Mouse (Mus musculus) heart, embryonic 14.5 days (tissue): ENCODE measurements at regions not wholly inside any gene's neighbourhood (a gene's known extent, or its start where the extent isn't known, plus 50 kb on each side); places are given as distances from the start of the nearest gene placed in this dataset.

Experiments used
- ATAC-seq: fragments of 200-750 bp; cut with Nextera tagmentation; 2 replicates; pipeline ENCODE4 v1.8.0; 2017; ENCODE audit warnings: low read depth, moderate TSS enrichment; ENCODE audit not compliant: insufficient number of reproducible peaks, insufficient read depth, low FRiP score
- H3K27ac ChIP-seq, 2 experiments: fragments of 200-500 bp in 1 of 2; fragments of 300-500 bp in 1 of 2; sonication (generic) in 1 of 2; replicated peaks in 1 of 2; 2 replicates each; pipeline ENCODE4 v1.5.1; 2012 to 2014; ENCODE audit warnings: low read depth in 2 of 2, low read length in 2 of 2, control low read depth in 1 of 2, mild to moderate bottlenecking in 1 of 2, mixed read lengths in 1 of 2; ENCODE audit not compliant: control insufficient read depth in 1 of 2, insufficient read depth in 1 of 2
- H3K27me3 ChIP-seq: fragments of 300-500 bp; sonication (generic); 2 replicates; pipeline ENCODE4 v1.6.1; 2014; ENCODE audit warnings: mild to moderate bottlenecking, low read length, control low read depth; ENCODE audit not compliant: control insufficient read depth, insufficient read depth
- H3K36me3 ChIP-seq: fragments of 300-500 bp; sonication (generic); 2 replicates; pipeline ENCODE4 v1.6.1; 2014; ENCODE audit warnings: mild to moderate bottlenecking, control low read depth, low read length, mixed read lengths; ENCODE audit not compliant: control insufficient read depth, insufficient read depth
- H3K4me1 ChIP-seq, 2 experiments: fragments of 200-500 bp in 1 of 2; fragments of 300-500 bp in 1 of 2; sonication (generic) in 1 of 2; 2 replicates each; pipeline ENCODE4 v1.6.1; 2012 to 2014; ENCODE audit warnings: low read length in 2 of 2, control low read depth in 1 of 2, mixed read lengths in 1 of 2; ENCODE audit not compliant: control insufficient read depth in 2 of 2, insufficient read depth in 2 of 2
- H3K4me2 ChIP-seq: fragments of 300-500 bp; sonication (generic); 2 replicates; pipeline ENCODE4 v1.6.1; 2014; ENCODE audit warnings: mild to moderate bottlenecking, low read length
- H3K4me3 ChIP-seq, 2 experiments: fragments of 200-500 bp in 1 of 2; fragments of 300-500 bp in 1 of 2; sonication (generic) in 1 of 2; 2 replicates each; pipeline ENCODE4 v1.5.1; 2012 to 2014; ENCODE audit warnings: low read length in 2 of 2, mild to moderate bottlenecking in 2 of 2, control low read depth in 1 of 2, low read depth in 1 of 2, moderate library complexity in 1 of 2; ENCODE audit not compliant: control insufficient read depth in 1 of 2, insufficient read depth in 1 of 2
- H3K9ac ChIP-seq: fragments of 300-500 bp; sonication (generic); 2 replicates; pipeline ENCODE4 v1.6.1; 2014; ENCODE audit warnings: mild to moderate bottlenecking, low read length
- H3K9me3 ChIP-seq: fragments of 300-500 bp; sonication (generic); 2 replicates; pipeline ENCODE4 v1.6.1; 2016; ENCODE audit warnings: low read length, control low read depth; ENCODE audit not compliant: control insufficient read depth
- WGBS: fragments of 180-500 bp; shearing (Covaris S2); extraction: QIAGEN DNeasy Blood & Tissue Kit; methylation state at CpG from one replicate; pipeline ENCODE4 v1.1.7; 2014; 5-methylcytosine and 5-hydroxymethylcytosine counted together

DNA sequence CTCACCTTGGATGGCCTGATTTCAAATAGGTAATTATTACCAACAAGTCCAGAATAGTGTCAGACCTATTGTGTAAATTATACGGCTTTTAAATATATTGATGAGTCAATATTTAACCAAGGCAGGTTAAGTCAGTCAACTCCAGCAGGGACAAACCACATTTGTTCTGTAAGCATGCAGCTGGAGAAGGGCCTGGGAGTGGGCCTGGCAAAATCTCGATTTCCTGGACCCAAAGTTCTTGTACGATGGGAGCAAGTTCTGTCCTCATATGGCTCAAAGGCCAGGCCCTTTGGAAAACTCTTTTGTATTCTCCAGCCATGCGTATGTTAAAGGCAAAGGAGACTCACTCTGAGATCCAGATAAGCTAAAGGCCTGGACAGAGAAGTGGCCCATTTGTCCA is 383.2 kb upstream of the Slc30a5 start:
- Histone ChIP-seq H3K4me2 (no peak overlapping the region), H3K27ac (no peak overlapping the region), H3K4me1 (peaks cover 0 to 4% of the 10 kb centered on the region in 2 experiments; a peak in 2 of 4 replicates), H3K36me3 (no peaks in the 10 kb centered on the region), H3K9ac (no peak overlapping the region), H3K9me3 (no peaks in the 10 kb centered on the region), H3K27me3 (no peaks in the 10 kb centered on the region), H3K4me3 (no peak overlapping the region)
- WGBS: 69% methylated on average over 4 of the region's 4 CpGs
- no peak for ATAC-seq

- Histone ChIP-seq H3K36me3 (no peaks in the 10 kb centered on the region), H3K9ac (no peak overlapping the region), H3K27me3 (no peaks in the 10 kb centered on the region), H3K9me3 (no peaks in the 10 kb centered on the region), H3K4me1 (peaks cover 0 to 4% of the 10 kb centered on the region in 2 experiments; a peak in 2 of 4 replicates), H3K4me2 (no peak overlapping the region), H3K4me3 (no peak overlapping the region), H3K27ac (no peak overlapping the region)
- ATAC-seq: no peak
- WGBS: 50% methylated on average over 11 of the region's 11 CpGs
Measured at GRCm38 (mm10) chr13:101215792-101216221, 382.6 kb upstream of the Slc30a5 start.

- Histone ChIP-seq H3K4me1 (peaks cover 0 to 4% of the 10 kb centered on the region in 2 experiments; a peak in 2 of 4 replicates), H3K4me3 (no peak overlapping the region), H3K9ac (no peak overlapping the region), H3K4me2 (no peak overlapping the region), H3K9me3 (no peaks in the 10 kb centered on the region), H3K36me3 (no peaks in the 10 kb centered on the region), H3K27me3 (no peaks in the 10 kb centered on the region), H3K27ac (no peak overlapping the region)
- ATAC-seq: no peak
- WGBS: 82% methylated on average over 5 of the region's 5 CpGs
Measured at GRCm38 (mm10) chr13:101215131-101215641, 382.0 kb upstream of the Slc30a5 start.

DNA sequence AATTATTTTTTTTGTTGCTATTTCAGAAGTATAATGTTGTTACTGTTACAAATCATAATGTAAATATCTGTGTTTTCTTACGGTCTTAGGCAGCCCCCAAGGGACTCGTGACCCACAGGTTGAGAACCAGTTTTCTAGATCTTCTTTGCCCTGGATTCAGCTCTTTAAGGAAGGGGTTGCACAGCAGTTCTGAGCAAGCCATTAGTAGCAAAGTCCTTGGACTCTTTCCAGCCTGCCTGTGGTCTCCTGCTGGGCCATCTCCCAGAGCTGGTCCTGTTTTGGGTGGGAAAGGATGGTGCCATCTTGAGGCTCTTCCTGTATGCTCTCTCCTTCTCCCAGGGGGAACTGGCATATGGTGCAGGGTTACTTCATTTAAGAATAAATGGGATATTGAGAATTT is 380.9 kb upstream of the Slc30a5 start:
- no peak overlapping the region for H3K4me3 ChIP-seq
- ATAC-seq: no peak

GRCm38 (mm10) chr13:101213121-101213916 is 380.1 kb upstream of the Slc30a5 start:
- Histone ChIP-seq H3K4me3 (no peak overlapping the region), H3K36me3 (no peaks in the 10 kb centered on the region), H3K4me1 (peaks cover 0 to 6% of the 10 kb centered on the region in 2 experiments; a peak in 2 of 4 replicates), H3K27ac (no peak overlapping the region), H3K9me3 (no peaks in the 10 kb centered on the region), H3K9ac (no peak overlapping the region), H3K4me2 (no peak overlapping the region), H3K27me3 (no peaks in the 10 kb centered on the region)
- ATAC-seq: no peak
- 52% methylated on average over 13 of the region's 13 CpGs for WGBS

More for the DNA sequence above, 380.9 kb upstream of the Slc30a5 start:
- WGBS: 85% methylated on average over 2 of the region's 2 CpGs
- H3K9me3 ChIP-seq: no peaks in the 10 kb centered on the region
- no peaks in the 10 kb centered on the region for H3K36me3 ChIP-seq
- no peak overlapping the region for H3K9ac ChIP-seq
- peaks cover 0 to 6% of the 10 kb centered on the region in 2 experiments; a peak in 2 of 4 replicates for H3K4me1 ChIP-seq
- no peak overlapping the region for H3K4me2 ChIP-seq
- H3K27me3 ChIP-seq: no peaks in the 10 kb centered on the region
- no peak overlapping the region for H3K27ac ChIP-seq

- H3K4me3 ChIP-seq: no peak overlapping the region
- H3K9me3 ChIP-seq: no peaks in the 10 kb centered on the region
- H3K36me3 ChIP-seq: no peaks in the 10 kb centered on the region
- peaks cover 0 to 6% of the 10 kb centered on the region in 2 experiments; a peak in 2 of 4 replicates for H3K4me1 ChIP-seq
- ATAC-seq: no peak
- no peak overlapping the region for H3K27ac ChIP-seq
- no peak overlapping the region for H3K9ac ChIP-seq
- no peaks in the 10 kb centered on the region for H3K27me3 ChIP-seq
- 62% methylated on average over 5 of the region's 5 CpGs for WGBS
- no peak overlapping the region for H3K4me2 ChIP-seq
Measured at GRCm38 (mm10) chr13:101212341-101212895, 379.2 kb upstream of the Slc30a5 start.

DNA sequence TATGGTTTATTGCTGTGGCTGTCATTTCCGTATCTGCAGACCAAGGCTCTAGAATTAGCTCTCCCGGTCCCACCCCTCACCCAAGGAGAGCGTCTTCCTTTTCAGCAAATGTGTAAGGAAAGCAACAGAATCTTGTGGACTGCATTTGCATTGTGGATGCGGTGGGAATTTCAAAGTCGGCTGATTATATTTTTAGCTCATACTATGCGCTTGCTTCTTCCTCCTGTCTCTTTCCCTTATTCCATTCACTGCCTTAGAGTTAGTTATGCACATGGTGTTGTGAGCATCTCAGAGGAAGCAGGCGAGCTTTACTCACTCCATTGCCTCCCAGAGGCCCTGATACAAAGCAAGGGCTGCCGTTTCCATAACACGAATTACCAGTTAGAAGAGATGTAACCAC is 375.6 kb upstream of the Slc30a5 start:
- Histone ChIP-seq H3K4me3 (no peak overlapping the region), H3K27me3 (no peaks in the 10 kb centered on the region), H3K9ac (no peak overlapping the region), H3K4me2 (no peak overlapping the region), H3K27ac (no peak overlapping the region), H3K4me1 (peaks cover 0 to 6% of the 10 kb centered on the region in 2 experiments; a peak in 2 of 4 replicates), H3K36me3 (no peaks in the 10 kb centered on the region), H3K9me3 (no peaks in the 10 kb centered on the region)
- no peak for ATAC-seq
- WGBS: 86% methylated on average over 9 of the region's 9 CpGs
